Mouse (Mus musculus): ENCODE measurements around the gene Nmur1. TPM values are rescaled to one million over a fixed set of nuclear protein-coding genes. Genes with fewer than 3 reads are reported as not detected.
"Not testable (repeated sequence)": the region's sequence is repeated elsewhere in the genome, so short reads cannot be mapped to it uniquely, and the experiment has no call there.

Gene Nmur1
- polyA plus RNA-seq (2015; fragmentation: Nextera tagmentation; extraction: Ambion mirVana), result not detected in 2 replicates

- 75% methylated on average over 8 of the region's 8 CpGs for WGBS (ENCODE audit: insufficient replicate concordance)
- no peak for ATAC-seq (ENCODE audit: insufficient read depth)
- Histone ChIP-seq H3K4me1 (replicated peaks) (no peaks in the 10 kb centered on the region), H3K36me3 (replicated peaks) (no peaks in the 10 kb centered on the region), H3K4me2 (no peak within 1 kb of the TSS), H3K4me3 (replicated peaks) (no peak within 1 kb of the TSS), H3K27ac (replicated peaks) (no peak within 1 kb of the TSS), H3K9me3 (replicated peaks) (no peaks in the 10 kb centered on the region), H3K27me3 (no peaks in the 10 kb centered on the region), H3K9ac (no peak within 1 kb of the TSS)
Measured at GRCm38 (mm10) chr1:86426128-86426527, at the start of gene Nmur1, which contains the start of gene Tex44. Gene Nmur1 (minus strand): TSS chr1:86426228. Gene Tex44 (plus strand): TSS chr1:86426329.

GRCm38 (mm10) chr1:86473109-86473760 lies 47.2 kb upstream of the Nmur1 start:
- no peak for ATAC-seq (ENCODE audit: insufficient read depth)
- Histone ChIP-seq H3K27me3 (no peaks in the 10 kb centered on the region), H3K4me2 (peak overlapping the region; percentile 76), H3K4me3 (replicated peaks) (peak overlapping the region; percentile 48; the same call in 1 of the 2 replicates), H3K36me3 (replicated peaks) (no peaks in the 10 kb centered on the region), H3K9me3 (replicated peaks) (no peaks in the 10 kb centered on the region), H3K4me1 (replicated peaks) (peaks cover 55% of the 10 kb centered on the region), H3K27ac (replicated peaks) (peak overlapping the region; percentile 86), H3K9ac (peak overlapping the region; percentile 54)
- 74% methylated on average over 18 of the region's 18 CpGs for WGBS (ENCODE audit: insufficient replicate concordance)

- peak overlapping the region; percentile 48 for H3K4me3 ChIP-seq (replicated peaks)
- no peaks in the 10 kb centered on the region for H3K27me3 ChIP-seq
- peak overlapping the region; percentile 86 for H3K27ac ChIP-seq (replicated peaks)
- no peaks in the 10 kb centered on the region for H3K9me3 ChIP-seq (replicated peaks)
- H3K36me3 ChIP-seq (replicated peaks), result no peaks in the 10 kb centered on the region
- peaks cover 46% of the 10 kb centered on the region for H3K4me1 ChIP-seq (replicated peaks)
- WGBS (ENCODE audit: insufficient replicate concordance), result 8% methylated on average over 31 of the region's 31 CpGs
- ATAC-seq (ENCODE audit: insufficient read depth), result peak; percentile 83
- peak overlapping the region; percentile 76 for H3K4me2 ChIP-seq
- H3K9ac ChIP-seq, result peak overlapping the region; percentile 54
Measured at GRCm38 (mm10) chr1:86472197-86472952, 46.3 kb upstream of the Nmur1 start.

GRCm38 (mm10) chr1:86471504-86471961 lies 45.5 kb upstream of the Nmur1 start:
- ATAC-seq (ENCODE audit: insufficient read depth); H3K9me3 ChIP-seq (replicated peaks); H3K27me3 ChIP-seq; H3K36me3 ChIP-seq (replicated peaks): not testable (repeated sequence)
- Histone ChIP-seq H3K4me2 (peak overlapping the region; percentile 76), H3K4me1 (replicated peaks) (peaks cover 41% of the 10 kb centered on the region), H3K4me3 (replicated peaks) (peak overlapping the region; percentile 48), H3K9ac (peak overlapping the region; percentile 54), H3K27ac (replicated peaks) (peak overlapping the region; percentile 86)
- WGBS (ENCODE audit: insufficient replicate concordance), result 50% methylated on average over 11 of the region's 11 CpGs

GRCm38 (mm10) chr1:86470519-86471181 lies 44.6 kb upstream of the Nmur1 start:
- peak; percentile 54 for ATAC-seq (ENCODE audit: insufficient read depth)
- Histone ChIP-seq H3K4me2 (peak overlapping the region; percentile 76), H3K27me3 (no peaks in the 10 kb centered on the region), H3K9ac (no peak overlapping the region), H3K4me3 (replicated peaks) (no peak overlapping the region), H3K36me3 (replicated peaks) (no peaks in the 10 kb centered on the region), H3K27ac (replicated peaks) (peak overlapping the region; percentile 76), H3K9me3 (replicated peaks) (no peaks in the 10 kb centered on the region), H3K4me1 (replicated peaks) (peaks cover 41% of the 10 kb centered on the region)
- 39% methylated on average over 12 of the region's 12 CpGs for WGBS (ENCODE audit: insufficient replicate concordance)

- Histone ChIP-seq H3K4me1 (replicated peaks) (peaks cover 41% of the 10 kb centered on the region), H3K27me3 (no peaks in the 10 kb centered on the region), H3K27ac (replicated peaks) (peak overlapping the region; percentile 76; the same call in 1 of the 2 replicates), H3K36me3 (replicated peaks) (no peaks in the 10 kb centered on the region), H3K9ac (no peak overlapping the region), H3K9me3 (replicated peaks) (no peaks in the 10 kb centered on the region), H3K4me3 (replicated peaks) (no peak overlapping the region), H3K4me2 (no peak overlapping the region)
- 84% methylated on average over 4 of the region's 4 CpGs for WGBS (ENCODE audit: insufficient replicate concordance)
- ATAC-seq (ENCODE audit: insufficient read depth), result no peak
Measured at GRCm38 (mm10) chr1:86469876-86470275, 43.8 kb upstream of the Nmur1 start.

- Histone ChIP-seq H3K4me3 (replicated peaks) (no peak overlapping the region), H3K36me3 (replicated peaks) (no peaks in the 10 kb centered on the region), H3K4me1 (replicated peaks) (peaks cover 27% of the 10 kb centered on the region), H3K9me3 (replicated peaks) (no peaks in the 10 kb centered on the region), H3K9ac (no peak overlapping the region), H3K27me3 (no peaks in the 10 kb centered on the region), H3K4me2 (no peak overlapping the region), H3K27ac (replicated peaks) (no peak overlapping the region)
- ATAC-seq (ENCODE audit: insufficient read depth), result no peak
- 79% methylated on average over 8 of the region's 8 CpGs for WGBS (ENCODE audit: insufficient replicate concordance)
Measured at GRCm38 (mm10) chr1:86467416-86467815, 41.4 kb upstream of the Nmur1 start.

- Histone ChIP-seq H3K4me1 (replicated peaks) (peaks cover 7% of the 10 kb centered on the region), H3K27me3 (no peaks in the 10 kb centered on the region), H3K4me3 (replicated peaks) (no peak overlapping the region), H3K27ac (replicated peaks) (no peak overlapping the region), H3K36me3 (replicated peaks) (no peaks in the 10 kb centered on the region), H3K4me2 (no peak overlapping the region), H3K9me3 (replicated peaks) (no peaks in the 10 kb centered on the region), H3K9ac (no peak overlapping the region)
- WGBS (ENCODE audit: insufficient replicate concordance), result 68% methylated on average over 4 of the region's 4 CpGs
- no peak for ATAC-seq (ENCODE audit: insufficient read depth)
Measured at GRCm38 (mm10) chr1:86464875-86465224, 38.8 kb upstream of the Nmur1 start.

- WGBS (ENCODE audit: insufficient replicate concordance), result 71% methylated on average over 9 of the region's 9 CpGs
- ATAC-seq (ENCODE audit: insufficient read depth), result no peak
- no peak overlapping the region for H3K4me3 ChIP-seq (replicated peaks)
- H3K36me3 ChIP-seq (replicated peaks), result no peaks in the 10 kb centered on the region
- H3K27me3 ChIP-seq, result no peaks in the 10 kb centered on the region
- H3K4me2 ChIP-seq, result no peak overlapping the region
- no peak overlapping the region for H3K27ac ChIP-seq (replicated peaks)
- H3K9ac ChIP-seq, result no peak overlapping the region
- 0 out of 2 replicates have a peak, but pooled peaks cover 9% of the 10 kb centered on the region for H3K4me1 ChIP-seq (replicated peaks)
- no peaks in the 10 kb centered on the region for H3K9me3 ChIP-seq (replicated peaks)
Measured at GRCm38 (mm10) chr1:86464223-86464874, 38.3 kb upstream of the Nmur1 start.

- no peaks in the 10 kb centered on the region for H3K36me3 ChIP-seq (replicated peaks)
- no peaks in the 10 kb centered on the region for H3K9me3 ChIP-seq (replicated peaks)
- H3K9ac ChIP-seq, result no peak overlapping the region
- 67% methylated on average over 4 of the region's 4 CpGs for WGBS (ENCODE audit: insufficient replicate concordance)
- no peak overlapping the region for H3K27ac ChIP-seq (replicated peaks)
- H3K4me1 ChIP-seq (replicated peaks), result 0 out of 2 replicates have a peak, but pooled peaks cover 9% of the 10 kb centered on the region
- no peaks in the 10 kb centered on the region for H3K27me3 ChIP-seq
- no peak for ATAC-seq (ENCODE audit: insufficient read depth)
- no peak overlapping the region for H3K4me2 ChIP-seq
- H3K4me3 ChIP-seq (replicated peaks), result no peak overlapping the region
Measured at GRCm38 (mm10) chr1:86459371-86459770, 33.3 kb upstream of the Nmur1 start.
